Mouse (Mus musculus): Measurements from ENCODE around the gene Plekhg1.

- TF ChIP-seq CTCF (IDR thresholded peaks at IDR 0.05; ENCODE audit: low read depth) (no peak), EP300 (IDR thresholded peaks at IDR 0.05; ENCODE audit: low read depth) (no peak)
Measured at GRCm38 (mm10) chr10:3695332-3695905, 44.7 kb upstream of the Plekhg1 start.

Measured in liver, embryonic 14.5 days (tissue).